Mouse (Mus musculus): ENCODE data around the gene Mms19.
"Not testable (repeated sequence)": the region's sequence is repeated elsewhere in the genome, so short reads cannot be mapped to it uniquely, and the experiment has no call there.

GRCm38 (mm10) chr19:41914592-41914882 is 66.4 kb downstream of the Mms19 start:
- not testable (repeated sequence) for TF ChIP-seq POLR2A (IDR thresholded peaks at IDR 0.05; ENCODE audit: insufficient read depth, low read length); CTCF (IDR thresholded peaks at IDR 0.05; ENCODE audit: low read depth, low read length); EP300 (IDR thresholded peaks at IDR 0.05; ENCODE audit: insufficient read depth, low read depth, low read length)
